Mouse (Mus musculus) megakaryocyte, embryonic 14.5 days (primary cell): Measurements from ENCODE around the gene Rai2.

ENCODE experiments used
- FLI1 ChIP-seq: IDR thresholded peaks from 2 replicates; pipeline ENCODE4 v1.6.1; 2012; ENCODE audit warnings: low read length, inconsistent platforms, mixed read lengths
- GATA1 ChIP-seq: IDR thresholded peaks from 3 replicates; pipeline ENCODE4 v1.6.1; 2012; ENCODE audit warnings: mixed read lengths, low read length, inconsistent platforms, borderline replicate concordance

GRCm38 (mm10) chrX:161723391-161723808 lies 6.5 kb downstream of the Rai2 start:
- no peak for TF ChIP-seq GATA1
- TF ChIP-seq FLI1 = no peak
